Mouse (Mus musculus) lung, embryonic 15.5 days (tissue): ENCODE results near the gene Luzp1. TPM values are rescaled to one million over a fixed set of nuclear protein-coding genes. Genes with fewer than 3 reads are reported as not detected.
A peak's percentile ranks its signal among the peaks of the same experiment; 100 is the strongest.

Experiments used
- ATAC-seq: fragments of 200-750 bp; cut with Nextera tagmentation; 2 replicates; pipeline ENCODE4 v1.8.0; 2017; ENCODE audit warnings: moderate number of reproducible peaks, borderline replicate concordance; ENCODE audit not compliant: low FRiP score, low TSS enrichment; ENCODE audit errors: extremely low read depth
- H3K27ac ChIP-seq: fragments of 300-500 bp; sonication (generic); 2 replicates; pipeline ENCODE4 v1.5.1; 2015; ENCODE audit warnings: moderate library complexity, mild to moderate bottlenecking, inconsistent platforms
- H3K27me3 ChIP-seq: fragments of 300-500 bp; sonication (generic); 2 replicates; pipeline ENCODE4 v1.6.1; 2015; ENCODE audit warnings: inconsistent platforms
- H3K36me3 ChIP-seq: fragments of 300-500 bp; sonication (generic); 2 replicates; pipeline ENCODE4 v1.6.1; 2015; ENCODE audit warnings: inconsistent platforms
- H3K4me1 ChIP-seq: fragments of 300-500 bp; sonication (generic); 2 replicates; pipeline ENCODE4 v1.6.1; 2015; ENCODE audit warnings: inconsistent platforms
- H3K4me2 ChIP-seq: fragments of 300-500 bp; sonication (generic); 2 replicates; pipeline ENCODE4 v1.6.1; 2015; ENCODE audit warnings: inconsistent platforms, mild to moderate bottlenecking, moderate library complexity
- H3K4me3 ChIP-seq: fragments of 300-500 bp; sonication (generic); 2 replicates; pipeline ENCODE4 v1.5.1; 2015; ENCODE audit warnings: mild to moderate bottlenecking, inconsistent platforms
- H3K9ac ChIP-seq: fragments of 300-500 bp; sonication (generic); 2 replicates; pipeline ENCODE4 v1.6.1; 2015; ENCODE audit warnings: inconsistent platforms
- H3K9me3 ChIP-seq: fragments of 300-500 bp; sonication (generic); 2 replicates; pipeline ENCODE4 v1.6.1; 2016; ENCODE audit warnings: inconsistent platforms
- WGBS: fragments of 180-500 bp; shearing (Covaris S2); methylation state at CpG from one replicate; pipeline ENCODE4 v1.1.7; 2015; 5-methylcytosine and 5-hydroxymethylcytosine counted together
- polyA plus RNA-seq: library from polyadenylated mRNA; unstranded; fragments of >200 nt; fragmentation: Nextera tagmentation; extraction: Ambion mirVana; gene quantifications from 2 replicates; pipeline ENCODE4 v1.2.1, GENCODE M21; 2015

The Luzp1 gene
- polyA plus RNA-seq, 1 experiment from 2014 or later, result 109 TPM

GRCm38 (mm10) chr4:136598268-136598876, 128.8 kb downstream of the Luzp1 start:
- no peak overlapping the region for H3K9ac ChIP-seq
- H3K4me1 ChIP-seq, result peaks cover 27% of the 10 kb centered on the region
- H3K36me3 ChIP-seq, result no peaks in the 10 kb centered on the region
- WGBS, result 82% methylated on average over 7 of the region's 7 CpGs
- H3K27ac ChIP-seq, result no peak overlapping the region
- no peaks in the 10 kb centered on the region for H3K27me3 ChIP-seq
- H3K9me3 ChIP-seq, result no peaks in the 10 kb centered on the region
- no peak overlapping the region for H3K4me2 ChIP-seq
- H3K4me3 ChIP-seq, result no peak overlapping the region
- no peak for ATAC-seq

DNA sequence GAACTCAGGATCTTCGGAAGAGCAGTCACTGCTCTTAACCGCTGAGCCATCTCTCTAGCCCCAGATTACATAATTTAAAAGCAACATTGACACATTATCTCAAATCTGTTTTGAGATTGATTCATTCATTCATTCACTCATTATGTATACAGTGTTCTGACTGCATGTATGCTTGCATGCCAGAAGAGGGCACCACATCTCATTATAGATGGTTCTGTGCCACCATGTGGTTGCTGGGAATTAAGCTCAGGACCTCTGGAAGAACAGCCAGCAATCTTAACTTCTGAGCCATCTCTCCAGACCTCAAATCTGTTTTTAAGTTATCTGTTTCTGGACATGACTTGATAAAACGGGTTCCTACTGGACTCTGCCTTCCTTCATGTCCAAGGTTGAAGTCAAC, 130.3 kb downstream of the Luzp1 start:
- no peak for ATAC-seq
- no peak overlapping the region for H3K4me2 ChIP-seq
- no peaks in the 10 kb centered on the region for H3K36me3 ChIP-seq
- H3K27me3 ChIP-seq, result no peaks in the 10 kb centered on the region
- H3K9me3 ChIP-seq, result no peaks in the 10 kb centered on the region
- no peak overlapping the region for H3K4me3 ChIP-seq
- peaks cover 13% of the 10 kb centered on the region for H3K4me1 ChIP-seq
- 85% methylated on average over 3 of the region's 3 CpGs for WGBS
- no peak overlapping the region for H3K9ac ChIP-seq
- H3K27ac ChIP-seq, result no peak overlapping the region

DNA sequence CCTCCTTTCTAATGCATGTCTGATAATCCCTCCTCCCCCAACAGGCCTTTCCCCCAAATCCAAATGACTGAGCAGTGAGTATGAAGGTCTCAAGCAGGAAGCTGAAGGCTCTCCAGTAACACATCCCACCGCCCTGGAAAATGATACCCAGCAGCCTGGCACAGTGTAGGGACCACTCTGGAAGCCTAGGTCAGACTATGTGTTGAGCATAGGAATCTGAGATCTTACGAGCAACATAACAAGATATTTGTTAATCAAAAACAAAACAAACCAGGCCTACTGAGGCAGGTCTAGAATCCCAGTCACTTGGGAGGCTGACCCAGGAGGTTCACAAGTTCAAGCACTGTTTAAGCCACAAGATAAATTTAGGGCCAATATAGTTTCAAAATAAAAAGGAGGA, 131.0 kb downstream of the Luzp1 start:
- no peak for ATAC-seq
- Histone ChIP-seq H3K27me3 (no peaks in the 10 kb centered on the region), H3K4me2 (peak overlapping the region; percentile 65), H3K9ac (no peak overlapping the region), H3K4me1 (peaks cover 13% of the 10 kb centered on the region), H3K27ac (no peak overlapping the region), H3K4me3 (peak overlapping the region; percentile 100; the same call in 1 of the 2 replicates), H3K36me3 (no peaks in the 10 kb centered on the region), H3K9me3 (no peaks in the 10 kb centered on the region)
- 81% methylated on average over 2 of the region's 2 CpGs for WGBS

DNA sequence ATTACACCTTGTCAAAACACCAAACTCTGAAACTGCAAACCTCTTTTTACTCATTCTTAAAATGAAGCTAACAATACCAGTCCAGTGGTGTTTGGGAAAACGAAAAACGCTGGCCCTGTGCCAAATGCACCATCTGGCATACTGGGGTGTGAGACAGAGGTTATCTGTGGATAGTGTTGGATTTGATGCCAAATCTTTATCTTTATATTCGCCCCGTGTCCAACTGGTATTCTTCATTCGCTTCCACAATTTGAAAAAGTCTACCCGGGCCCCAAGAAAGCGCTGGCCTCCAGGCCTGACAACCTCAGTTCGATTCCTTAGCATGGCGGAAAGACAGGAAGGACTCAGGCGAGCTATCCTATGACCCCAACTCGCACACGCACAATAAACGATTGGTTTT, 131.9 kb downstream of the Luzp1 start:
- Histone ChIP-seq H3K4me2 (peak overlapping the region; percentile 65), H3K4me1 (peaks cover 13% of the 10 kb centered on the region), H3K27ac (peak overlapping the region; percentile 86), H3K9ac (peak overlapping the region; percentile 100), H3K9me3 (no peaks in the 10 kb centered on the region), H3K36me3 (no peaks in the 10 kb centered on the region), H3K27me3 (no peaks in the 10 kb centered on the region), H3K4me3 (peak overlapping the region; percentile 100)
- ATAC-seq, result no peak
- 1% methylated on average over 13 of the region's 13 CpGs for WGBS

DNA sequence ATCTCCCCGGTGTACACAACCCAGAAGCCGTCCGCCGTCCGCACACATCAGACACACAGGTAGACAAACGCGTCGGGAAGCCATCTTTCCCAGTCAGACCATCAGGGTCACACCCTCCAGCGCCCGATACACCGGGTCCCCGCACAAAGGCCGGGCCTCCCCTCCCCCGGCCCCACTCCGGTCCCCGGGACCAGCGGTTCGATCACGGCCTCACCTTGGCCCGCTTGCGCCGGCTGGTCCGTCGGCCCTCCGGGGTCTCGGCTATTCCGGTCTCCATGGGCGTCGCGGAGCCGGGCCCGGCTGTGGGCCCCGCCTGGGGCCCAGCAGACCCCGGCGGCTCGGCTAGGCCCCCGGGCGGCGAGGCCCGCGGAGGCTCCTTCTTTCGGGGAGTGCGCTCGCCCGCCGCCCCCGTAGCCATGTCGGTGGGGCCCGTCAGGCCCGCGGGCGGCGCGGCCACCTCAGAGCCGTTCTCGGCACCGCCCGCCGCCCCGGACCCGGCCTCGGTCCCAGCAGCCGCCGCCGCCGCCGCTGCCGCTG, 132.5 kb downstream of the Luzp1 start:
- under 1% methylated on average over 64 of the region's 68 CpGs for WGBS
- H3K27me3 ChIP-seq, result no peaks in the 10 kb centered on the region
- H3K4me2 ChIP-seq, result peak overlapping the region; percentile 65
- no peaks in the 10 kb centered on the region for H3K9me3 ChIP-seq
- ATAC-seq, result peak; percentile 66
- peak overlapping the region; percentile 100 for H3K9ac ChIP-seq
- H3K36me3 ChIP-seq, result no peaks in the 10 kb centered on the region
- peak overlapping the region; percentile 86 for H3K27ac ChIP-seq
- H3K4me1 ChIP-seq, result peaks cover 13% of the 10 kb centered on the region
- H3K4me3 ChIP-seq, result peak overlapping the region; percentile 100

- Histone ChIP-seq H3K4me1 (peaks cover 13% of the 10 kb centered on the region), H3K36me3 (no peaks in the 10 kb centered on the region), H3K4me3 (peak within 1 kb of the TSS; percentile 100), H3K27me3 (no peaks in the 10 kb centered on the region), H3K4me2 (peak within 1 kb of the TSS; percentile 65), H3K9ac (peak within 1 kb of the TSS; percentile 100), H3K9me3 (no peaks in the 10 kb centered on the region), H3K27ac (peak within 1 kb of the TSS; percentile 86)
- 0% methylated on average over 45 of the region's 45 CpGs for WGBS
- ATAC-seq, result peak; percentile 79
Measured at GRCm38 (mm10) chr4:136602568-136602967, 133.0 kb downstream of the Luzp1 start, which contains the start of gene Kdm1a. Gene Kdm1a, minus strand, starts transcription at chr4:136602723.

Other genes starting within 250 kb of the Luzp1 start
- 16.9 and 17.2 TPM in 2 replicates for gene Tcea3, start 222.0 kb upstream of the Luzp1 start, polyA plus RNA-seq
- 23.9 and 25.6 TPM in 2 replicates for gene Zfp46, start 185.1 kb upstream of the Luzp1 start, polyA plus RNA-seq
- gene Hnrnpr, start 158.8 kb upstream of the Luzp1 start, polyA plus RNA-seq, result 185 and 187 TPM in 2 replicates
- not detected in 2 replicates for gene Htr1d, start 46.2 kb upstream of the Luzp1 start, polyA plus RNA-seq
- 0.46 and 0.57 TPM in 2 replicates for gene 6030445D17Rik, start 7.5 kb upstream of the Luzp1 start, polyA plus RNA-seq
- gene Kdm1a, start 133.0 kb downstream of the Luzp1 start, polyA plus RNA-seq, result 34.5 and 36.3 TPM in 2 replicates
- gene Tex46, start 140.7 kb downstream of the Luzp1 start, polyA plus RNA-seq, result not detected in 2 replicates
- not detected in 2 replicates for gene Lactbl1, start 152.9 kb downstream of the Luzp1 start, polyA plus RNA-seq